Mouse (Mus musculus) thymus, postnatal 0 days (tissue): ENCODE data around the gene Gm11733. TPM values are rescaled to one million over a fixed set of nuclear protein-coding genes. Genes with fewer than 3 reads are reported as not detected.

Source experiments
- DNase-seq: peaks from one replicate; pipeline ENCODE4 v3.0.0-alpha.2; 2015; ENCODE audit warnings: low spot score
- polyA plus RNA-seq: library from polyadenylated mRNA; unstranded; fragments of >200 nt; fragmentation: Nextera tagmentation; extraction: Ambion mirVana; gene quantifications from 2 replicates; pipeline ENCODE4 v1.2.1, GENCODE M21; 2015

Gene Gm11733
- polyA plus RNA-seq, 1 experiment from 2014 or later, result not detected

- DNase-seq, result no peak
Observed at GRCm38 (mm10) chr11:117534912-117535311, 50.7 kb downstream of the Gm11733 start.

GRCm38 (mm10) chr11:117535491-117536304 is 51.5 kb downstream of the Gm11733 start:
- no peak for DNase-seq

GRCm38 (mm10) chr11:117536586-117536985 is 52.4 kb downstream of the Gm11733 start:
- DNase-seq, result no peak

Other genes starting within 250 kb of the Gm11733 start
- 13.2 and 18.7 TPM in 2 replicates for gene Tnrc6c, start 169.9 kb downstream of the Gm11733 start, polyA plus RNA-seq